Comparison of ENCODE assay signal across 8 mouse cellular contexts in the genomic region with DNA sequence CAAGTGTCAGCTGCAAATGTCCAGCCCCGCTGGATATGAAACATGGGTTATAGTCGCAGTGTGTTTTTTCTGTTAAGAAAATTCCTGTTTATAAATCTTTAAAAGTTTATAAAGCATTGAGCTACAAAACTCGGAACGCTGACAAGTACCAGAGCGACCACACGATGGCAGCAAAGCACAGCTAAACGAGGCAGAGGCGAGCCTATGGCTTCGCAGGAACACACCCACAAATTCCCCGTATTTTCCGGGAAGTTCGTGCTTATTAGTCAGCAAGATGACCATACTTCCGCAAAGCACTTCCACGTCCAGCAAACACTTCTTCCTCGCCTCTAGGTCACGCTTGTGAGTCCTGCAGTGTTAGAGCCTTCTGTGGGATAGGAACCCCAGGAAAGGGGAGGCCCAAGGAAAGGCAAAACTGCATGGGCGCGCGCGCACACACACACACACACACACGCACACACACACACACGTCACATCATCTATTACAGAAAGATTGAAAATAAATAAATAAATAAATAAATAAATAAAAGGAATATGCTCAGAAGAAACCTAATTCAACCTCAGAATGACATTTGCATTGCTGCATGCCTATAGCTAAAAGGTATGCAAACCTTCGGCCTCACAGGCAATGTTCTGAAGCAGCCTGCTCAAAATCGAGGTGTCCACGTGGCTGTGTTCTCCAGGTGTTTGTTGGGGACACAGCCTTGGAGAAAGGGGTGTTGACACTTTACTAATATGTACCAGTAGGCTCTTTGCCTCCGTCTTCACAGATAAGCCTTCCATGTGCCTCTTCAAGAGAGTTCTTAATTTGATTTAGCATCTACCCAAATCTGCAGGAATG.
DNase-seq lines count a peak whose midpoint lies in the region; ATAC-seq lines count a peak whose summit lies in the region.

No protein-coding gene starts in this region.

- H3K4me3 ChIP-seq in hindbrain, embryonic 14.5 days (replicated peaks; ENCODE audit: low read length), result peak overlapping the region; percentile 25

- H3K27ac ChIP-seq in hindbrain, embryonic 14.5 days, result no peak overlapping the region

- 29% methylated on average over 26 of the region's 26 CpGs for WGBS in hindbrain, embryonic 14.5 days

- no peaks in the 10 kb centered on the region for H3K9me3 ChIP-seq in hindbrain, embryonic 14.5 days (ENCODE audit: control insufficient read depth, low read length)

- H3K36me3 ChIP-seq in hindbrain, embryonic 14.5 days (replicated peaks; ENCODE audit: control insufficient read depth, insufficient read depth), result no peaks in the 10 kb centered on the region

- peak overlapping the region; percentile 56 for H3K4me2 ChIP-seq in hindbrain, embryonic 14.5 days (replicated peaks)

- DNase-seq in adrenal gland, adult (ENCODE audit: inconsistent age in 2 of 2, low spot score in 1 of 2), result peak; percentile 56 to 85
- peak; percentile 82 to 89 for DNase-seq in cerebellum, postnatal 25 days
- peak; percentile 50 for DNase-seq in gastrocnemius, adult 18-20 months (ENCODE audit: low spot score)
- peak; percentile 93 for DNase-seq in hindbrain, embryonic 14.5 days (ENCODE audit: low spot score)
- DNase-seq in layer of hippocampus, postnatal 25 days (ENCODE audit: extremely low spot score in 1 of 2, low spot score in 1 of 2), result peak; percentile 64 to 86
- DNase-seq in lung, postnatal 10 days, result peak; percentile 78
- peak; percentile 80 to 87 for DNase-seq in right cerebral cortex, postnatal 10 days (ENCODE audit: low spot score in 2 of 2)

- peak; percentile 79 for ATAC-seq in hindbrain, embryonic 14.5 days (ENCODE audit: low FRiP score)
- no peak for ATAC-seq in erythroblast, adult 5-6 weeks (replicated peaks; ENCODE audit: low FRiP score, poor library complexity, severe bottlenecking)

- H3K27me3 ChIP-seq in hindbrain, embryonic 14.5 days (ENCODE audit: control insufficient read depth, insufficient read depth, low read length), result no peaks in the 10 kb centered on the region

- H3K9ac ChIP-seq in hindbrain, embryonic 14.5 days, result no peak overlapping the region; the same call in 1 of the 2 replicates

- no peaks in the 10 kb centered on the region for H3K4me1 ChIP-seq in hindbrain, embryonic 14.5 days (replicated peaks; ENCODE audit: control insufficient read depth, insufficient read depth, low read length)
